Mouse (Mus musculus) right cerebral cortex, adult 18-20 months (tissue): ENCODE results near the gene Man2b1.
"Not testable (repeated sequence)": the region's sequence is repeated elsewhere in the genome, so short reads cannot be mapped to it uniquely, and the experiment has no call there.

ENCODE experiments used
- DNase-seq: peaks from one replicate; pipeline ENCODE4 v3.0.0; 2022; ENCODE audit warnings: mixed read lengths

Man2b1 gene

DNA sequence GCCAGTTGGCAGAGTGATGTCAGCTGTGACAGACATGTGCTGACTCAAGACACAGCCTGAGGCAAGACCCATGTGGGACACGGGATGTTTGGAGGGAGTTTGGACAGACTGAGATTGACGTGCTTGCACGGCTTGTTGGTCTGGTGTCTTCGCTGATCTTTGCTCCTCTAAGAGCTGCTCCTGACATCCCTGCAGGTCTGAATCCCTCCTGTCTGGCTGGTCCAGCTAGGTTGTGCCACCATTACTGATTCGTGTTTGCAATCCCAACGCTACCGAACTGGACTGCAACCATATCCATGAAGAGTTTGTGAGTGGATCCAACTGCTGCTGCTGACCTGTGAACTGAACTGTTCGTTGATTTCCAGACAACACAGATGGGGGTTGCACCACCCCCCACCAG, 40.6 kb downstream of the Man2b1 start:
- no peak for DNase-seq

DNA sequence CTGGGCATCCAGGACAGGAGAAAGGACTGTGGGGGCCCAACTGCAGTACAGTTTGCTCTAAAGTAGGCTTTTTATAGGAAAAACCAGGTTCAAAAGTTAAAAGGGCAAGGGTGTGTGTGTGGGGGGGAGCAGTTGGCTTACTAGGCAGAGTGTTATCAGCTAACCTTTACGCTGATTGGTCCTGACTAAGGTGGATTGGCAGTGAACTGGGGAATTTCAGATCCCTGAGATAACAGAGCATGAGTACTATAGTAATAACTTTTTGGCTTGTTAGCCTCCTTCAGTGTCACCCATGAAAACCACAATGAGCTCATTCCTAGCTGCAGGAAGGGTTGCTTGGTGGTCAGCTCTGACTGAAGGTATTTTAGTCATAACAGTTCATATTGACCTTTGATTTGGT, 49.3 kb downstream of the Man2b1 start:
- no peak for DNase-seq

DNA sequence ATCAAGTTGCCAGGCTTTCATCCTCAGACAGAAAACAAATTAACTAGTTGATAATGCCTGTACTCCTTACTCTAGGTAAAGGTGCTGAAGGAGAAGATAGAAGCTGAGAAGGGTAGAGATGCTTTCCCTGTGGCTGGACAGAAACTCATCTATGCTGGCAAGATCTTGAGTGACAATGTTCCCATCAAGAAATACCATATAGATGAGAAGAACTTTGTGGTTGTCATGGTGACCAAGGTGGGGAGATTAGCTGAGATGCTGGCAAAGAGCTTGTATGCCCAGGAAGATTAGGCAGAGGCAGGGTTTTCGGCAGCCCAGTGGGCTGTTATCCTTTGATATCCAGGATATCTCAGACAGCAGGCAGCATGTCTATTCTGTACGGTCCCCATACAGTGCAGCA, 52.6 kb downstream of the Man2b1 start:
- DNase-seq: not testable (repeated sequence)

DNA sequence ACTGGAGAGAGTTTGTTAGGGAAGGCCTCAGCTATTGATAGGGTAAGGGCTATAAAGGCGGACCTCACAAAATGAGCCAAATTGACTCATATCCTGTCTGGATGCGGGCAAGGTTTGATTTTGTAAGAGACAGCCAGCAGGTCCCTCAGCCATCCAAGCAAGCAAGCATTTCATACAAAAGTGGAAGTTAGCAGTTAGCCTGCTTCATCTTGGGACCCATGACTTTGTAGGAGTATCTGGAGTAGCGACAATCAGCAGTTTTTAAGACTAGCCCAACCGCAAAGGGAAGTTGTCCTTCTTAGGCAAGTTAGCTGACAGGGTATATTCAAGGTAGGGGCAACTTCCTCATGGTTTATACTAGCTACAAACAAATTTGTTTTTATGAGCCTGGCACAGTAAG, 59.4 kb downstream of the Man2b1 start:
- DNase-seq: no peak
